Mouse (Mus musculus) right cerebral cortex, postnatal 25 days (tissue): ENCODE results near the gene Rplp0.

ENCODE experiments used
- DNase-seq: peaks from one replicate; pipeline ENCODE4 v3.0.0; 2022

Rplp0 gene

GRCm38 (mm10) chr5:115528128-115528527 is 31.1 kb upstream of the Rplp0 start:
- no peak for DNase-seq

DNA sequence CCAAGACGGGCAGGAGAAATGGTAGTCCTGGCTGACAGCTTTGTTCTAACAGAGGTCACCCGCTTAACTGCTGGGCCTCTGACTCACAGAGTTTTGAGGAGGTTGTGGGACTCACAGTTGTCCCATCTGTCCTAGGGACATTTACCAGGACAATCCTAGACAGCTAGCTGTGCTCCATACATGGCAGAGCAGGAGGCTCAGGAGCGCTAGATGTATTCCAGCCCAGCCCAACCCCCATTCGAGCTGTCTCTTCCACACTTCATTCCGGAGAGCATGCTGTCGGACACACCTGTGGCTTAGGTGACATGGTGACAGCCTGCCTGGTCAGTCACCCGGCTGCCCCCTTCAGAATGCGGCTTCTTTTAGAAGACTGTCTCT is 29.9 kb upstream of the Rplp0 start:
- DNase-seq: no peak

DNA sequence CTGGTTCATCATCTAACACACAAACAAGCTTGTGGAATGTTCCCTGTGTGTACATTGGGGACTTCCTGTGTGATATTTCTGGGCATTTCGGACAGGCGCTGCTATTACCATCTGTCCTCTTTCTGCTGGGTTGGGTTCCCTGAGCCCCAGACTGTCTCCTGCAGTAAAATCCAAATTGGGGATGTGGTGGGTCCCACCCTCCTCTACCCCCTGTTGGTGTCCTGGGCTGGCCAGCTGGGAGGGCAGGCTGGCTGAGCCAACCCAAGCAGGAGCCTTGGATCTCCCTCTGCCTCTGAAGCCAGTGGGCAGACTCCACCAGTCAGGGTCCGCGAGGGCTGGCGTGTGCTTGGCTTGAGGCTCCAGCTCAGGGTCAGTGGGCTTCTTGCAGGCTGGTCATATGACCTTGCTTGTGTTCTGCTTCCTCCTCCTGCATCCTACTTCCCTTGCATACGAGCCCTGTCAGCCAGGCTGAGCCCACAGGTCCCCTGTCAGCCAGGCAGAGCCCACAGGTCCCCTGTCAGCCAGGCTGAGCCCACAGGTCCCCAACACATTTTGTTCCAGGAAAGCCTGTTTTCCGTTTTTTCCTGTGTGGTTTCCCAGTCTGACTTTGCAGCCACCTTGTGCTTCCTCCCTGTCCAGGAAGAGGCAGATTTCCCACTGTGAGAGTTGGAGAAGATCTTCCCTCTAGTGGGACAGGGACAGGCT is 29.4 kb upstream of the Rplp0 start:
- no peak for DNase-seq

DNA sequence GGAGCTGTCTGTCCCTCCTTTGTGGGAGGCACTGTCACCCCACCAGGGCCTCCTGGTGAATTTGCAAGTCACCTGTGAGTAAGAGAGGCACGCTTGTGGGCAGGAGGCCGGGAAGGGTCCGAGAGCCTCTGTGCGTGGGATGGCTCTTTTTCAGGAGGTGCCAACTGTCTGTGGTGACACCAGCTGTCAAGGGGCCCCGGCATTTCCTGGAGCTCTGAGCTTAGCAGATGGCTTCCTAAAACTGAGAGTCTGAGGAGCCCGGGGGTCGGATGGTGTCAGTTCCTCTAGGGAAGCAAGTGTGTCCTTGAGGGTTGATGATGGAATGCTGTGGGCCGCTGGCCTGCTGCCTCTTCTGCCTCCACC is 28.8 kb upstream of the Rplp0 start:
- DNase-seq: no peak

- peak; percentile 45 for DNase-seq
Measured at GRCm38 (mm10) chr5:115531671-115532270, 27.5 kb upstream of the Rplp0 start.

DNA sequence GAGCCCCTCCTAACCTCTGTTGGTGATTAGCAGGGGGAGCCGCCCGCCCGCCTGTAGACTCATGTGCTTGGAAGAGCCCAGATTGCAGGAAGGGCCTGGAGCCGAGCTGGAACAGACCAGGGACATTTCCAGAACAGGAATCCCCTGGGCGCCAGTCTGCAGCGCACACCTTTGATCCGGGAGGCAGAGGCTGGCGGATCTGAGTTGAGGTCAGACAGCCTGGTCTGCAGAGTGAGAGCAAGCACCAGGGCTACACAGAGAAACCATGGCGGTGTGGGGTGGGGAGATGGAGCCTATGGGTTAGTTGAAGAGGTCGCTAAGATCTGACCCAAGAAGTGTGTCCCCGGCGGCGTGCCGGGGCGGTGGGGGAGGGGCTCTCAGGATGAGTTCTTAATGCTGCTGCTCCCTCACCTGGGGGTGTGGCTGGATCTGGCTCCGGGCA is 25.0 kb upstream of the Rplp0 start:
- DNase-seq: no peak

GRCm38 (mm10) chr5:115534856-115535255 is 24.4 kb upstream of the Rplp0 start:
- DNase-seq: no peak

- no peak for DNase-seq
Measured at GRCm38 (mm10) chr5:115535635-115536034, 23.6 kb upstream of the Rplp0 start.

DNA sequence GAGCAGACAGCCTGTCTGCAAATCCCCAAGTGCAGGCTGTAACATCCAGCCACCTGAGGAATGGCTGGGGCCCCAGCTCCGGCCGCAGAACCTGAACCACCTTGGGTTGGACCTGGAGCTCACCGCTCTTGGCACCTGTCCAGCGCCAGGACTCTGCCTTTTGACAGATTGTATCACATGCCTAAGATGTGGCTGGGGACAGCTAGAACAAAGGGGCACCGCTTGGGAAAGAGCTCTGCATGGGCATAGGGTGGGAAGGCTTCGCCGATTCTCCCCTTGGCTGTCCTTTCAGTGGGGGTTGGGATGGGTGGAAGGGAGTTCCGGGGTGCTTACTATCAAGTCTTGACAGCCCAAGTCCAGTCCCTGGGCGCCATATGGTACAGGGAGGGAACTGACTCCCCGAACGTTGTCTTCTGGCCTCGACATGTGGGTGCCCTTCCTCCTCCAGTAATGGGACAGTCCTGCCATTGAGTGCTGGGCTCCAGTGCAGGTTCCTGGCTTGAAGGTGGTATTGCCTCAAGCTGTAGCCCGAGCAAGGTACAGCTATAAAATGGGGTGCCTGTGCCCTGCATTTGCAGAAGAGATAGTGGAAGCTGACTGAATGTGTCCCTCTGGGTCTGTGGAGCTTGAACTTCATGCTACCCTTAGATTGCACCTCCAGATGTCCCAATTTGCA is 21.1 kb upstream of the Rplp0 start:
- no peak for DNase-seq

DNA sequence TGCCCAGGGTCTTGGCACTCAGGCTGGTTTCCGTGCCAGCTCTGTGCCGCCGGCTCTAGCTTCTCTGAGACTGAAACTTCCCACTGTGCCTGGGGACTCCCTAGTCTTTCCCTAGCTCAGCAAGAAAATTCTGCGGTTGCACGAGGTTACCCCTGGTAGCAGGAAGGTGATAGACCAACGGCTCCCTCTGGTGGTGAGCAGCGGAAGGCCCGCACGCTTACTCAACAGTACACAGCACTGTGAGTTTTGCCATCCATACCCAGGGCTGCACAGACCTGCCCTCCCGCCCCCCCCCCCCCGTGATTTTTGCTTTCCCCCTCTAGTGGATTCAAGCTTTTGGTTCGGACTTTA is 20.6 kb upstream of the Rplp0 start:
- DNase-seq: peak; percentile 85

GRCm38 (mm10) chr5:115542635-115543384 is 16.5 kb upstream of the Rplp0 start:
- no peak for DNase-seq

- DNase-seq: peak; percentile 56
Measured at GRCm38 (mm10) chr5:115543509-115544253, 15.6 kb upstream of the Rplp0 start.

GRCm38 (mm10) chr5:115544655-115545185 is 14.5 kb upstream of the Rplp0 start:
- DNase-seq: no peak

DNA sequence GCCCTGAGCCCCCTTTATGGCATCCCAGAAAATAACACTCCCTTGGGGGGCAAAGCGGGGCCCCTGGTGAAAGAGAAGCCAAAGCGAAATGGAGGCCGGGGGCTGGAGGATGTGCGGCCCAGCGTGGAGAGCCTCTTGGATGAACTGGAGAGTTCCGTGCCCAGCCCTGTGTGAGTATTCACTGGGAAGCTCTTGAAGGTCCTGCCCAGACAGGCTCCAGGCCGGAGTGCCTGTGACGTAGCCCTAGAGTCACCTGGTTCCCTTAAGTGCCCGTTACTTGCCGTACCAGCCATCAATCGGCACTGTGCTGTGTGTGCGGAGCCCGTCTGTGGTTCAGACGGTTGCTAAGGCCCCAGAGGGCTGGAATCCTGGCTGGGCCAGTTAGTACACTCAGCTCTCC is 13.6 kb upstream of the Rplp0 start:
- no peak for DNase-seq

DNA sequence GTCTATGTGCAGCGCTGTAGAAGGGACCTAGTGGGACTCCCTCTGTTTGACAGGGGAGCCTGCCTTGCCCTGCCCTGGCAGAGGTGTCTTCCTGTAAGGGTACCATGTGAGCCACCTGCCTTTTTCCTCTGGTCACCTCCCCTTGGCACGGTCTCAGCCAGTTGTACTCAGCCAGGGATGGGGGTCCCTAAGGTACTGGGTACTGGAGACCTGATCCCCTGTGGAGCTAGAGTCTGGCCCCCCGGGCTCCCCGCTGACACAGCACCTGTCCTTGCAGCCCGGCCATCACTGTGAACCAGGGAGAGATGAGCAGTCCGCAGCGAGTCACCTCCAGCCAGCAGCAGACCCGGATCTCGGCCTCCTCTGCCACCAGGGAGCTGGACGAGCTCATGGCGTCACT is 12.7 kb upstream of the Rplp0 start:
- no peak for DNase-seq

- DNase-seq: no peak
Measured at GRCm38 (mm10) chr5:115547014-115547413, 12.3 kb upstream of the Rplp0 start.

GRCm38 (mm10) chr5:115547421-115547820 is 11.8 kb upstream of the Rplp0 start:
- no peak for DNase-seq

- no peak for DNase-seq
Measured at GRCm38 (mm10) chr5:115548501-115549285, 10.6 kb upstream of the Rplp0 start.

DNA sequence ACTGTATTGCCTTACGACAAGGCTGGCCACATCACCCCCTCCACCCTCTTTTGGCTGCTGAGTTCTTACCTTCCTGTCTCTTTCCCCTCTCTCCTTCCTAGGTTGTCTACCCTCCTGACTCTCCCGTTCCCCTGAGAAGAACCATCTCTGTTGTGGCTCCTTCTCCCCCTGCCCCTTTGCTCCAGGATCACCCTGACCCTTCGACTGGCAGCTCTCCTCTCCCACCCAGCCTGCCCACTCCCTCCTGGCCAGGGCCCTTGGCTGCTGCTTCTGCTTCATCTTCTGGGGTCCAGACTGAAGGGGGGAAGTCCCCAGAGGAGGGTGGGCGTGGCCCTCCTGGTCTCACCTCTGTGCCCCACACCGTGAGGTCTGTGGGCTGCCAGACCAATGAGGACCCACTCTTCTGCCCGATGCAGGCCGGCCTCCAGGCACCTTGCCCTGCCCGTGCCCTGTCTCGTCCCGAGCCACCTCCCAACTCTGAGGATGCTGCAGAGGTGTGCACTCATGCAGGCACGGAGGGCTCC is 8.7 kb upstream of the Rplp0 start:
- DNase-seq: no peak

- no peak for DNase-seq
Measured at GRCm38 (mm10) chr5:115551386-115551785, 7.9 kb upstream of the Rplp0 start.

- no peak for DNase-seq
Measured at GRCm38 (mm10) chr5:115551799-115552198, 7.5 kb upstream of the Rplp0 start.
